Mouse (Mus musculus) heart, adult 2 months (tissue): Measurements from ENCODE around the gene Pde11a.

ENCODE experiments used
- CTCF ChIP-seq: fragments of 200-600 bp; IDR thresholded peaks from 2 replicates; pipeline ENCODE4 v1.8.1; 2022; ENCODE audit warnings: antibody characterized with exemption, mild to moderate bottlenecking, moderate library complexity
- EP300 ChIP-seq: fragments of 200-500 bp; IDR thresholded peaks from 2 replicates; pipeline ENCODE4 v1.6.1; 2011; ENCODE audit warnings: low read depth, low read length, control low read depth; ENCODE audit not compliant: insufficient read depth
- POLR2A ChIP-seq: fragments of 200-500 bp; IDR thresholded peaks from 2 replicates; pipeline ENCODE4 v1.6.1; 2011; ENCODE audit warnings: mild to moderate bottlenecking, low read depth, low read length, control low read depth; ENCODE audit not compliant: insufficient read depth

DNA sequence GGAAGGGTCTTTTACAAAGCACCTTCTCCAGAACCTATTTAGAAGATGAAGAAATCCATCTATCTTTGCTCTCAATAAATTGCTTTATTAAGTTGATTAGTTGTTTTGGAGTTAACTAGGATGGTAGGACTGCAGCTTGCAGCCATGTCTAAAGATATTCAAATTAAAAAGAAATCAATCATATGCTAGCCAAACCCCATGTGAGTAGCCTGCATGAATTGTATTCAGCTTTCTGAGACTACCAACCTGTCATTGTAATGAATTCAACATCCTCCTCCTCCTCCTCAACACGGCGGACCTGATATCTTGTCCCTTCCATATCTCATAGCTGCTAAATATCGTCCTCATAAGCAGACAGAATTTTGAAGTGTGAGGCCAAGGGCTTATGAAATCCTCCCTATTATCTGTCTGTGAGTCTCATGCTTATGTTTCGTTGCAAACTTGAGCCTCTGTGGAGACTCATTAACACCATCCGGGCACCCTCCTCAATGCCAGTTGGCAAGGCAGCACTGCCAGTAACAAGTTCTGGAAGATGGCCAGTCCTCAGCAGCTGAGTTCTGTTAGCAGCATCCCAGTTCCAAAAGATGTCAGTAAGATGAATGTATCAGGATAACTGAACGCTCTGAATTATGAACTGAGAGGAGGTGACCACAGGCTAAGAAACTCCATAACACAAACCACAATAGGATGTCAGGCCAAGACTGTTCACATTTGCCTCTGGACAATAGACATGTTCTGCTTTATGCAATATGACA lies 55.0 kb downstream of the Pde11a start:
- no peak for TF ChIP-seq POLR2A
- TF ChIP-seq CTCF = no peak
- peak; percentile 61; the same call in 1 of the 2 replicates for TF ChIP-seq EP300
